Mouse (Mus musculus) midbrain, embryonic 15.5 days (tissue): ENCODE measurements at regions not wholly inside any gene's neighbourhood (a gene's known extent, or its start where the extent isn't known, plus 50 kb on each side); places are given as distances from the start of the nearest gene placed in this dataset.

Experiments used
- ATAC-seq: fragments of 200-750 bp; cut with Nextera tagmentation; replicated peaks from 2 replicates; pipeline ENCODE4 v1.8.0; 2017; ENCODE audit warnings: moderate TSS enrichment
- H3K27ac ChIP-seq: fragments of 300-500 bp; sonication (generic); 2 replicates; pipeline ENCODE4 v1.5.1; 2015; ENCODE audit warnings: mild to moderate bottlenecking, inconsistent platforms
- H3K27me3 ChIP-seq: fragments of 300-500 bp; sonication (generic); replicated peaks from 2 replicates; pipeline ENCODE4 v1.6.1; 2015; ENCODE audit warnings: inconsistent platforms
- H3K36me3 ChIP-seq: fragments of 300-500 bp; sonication (generic); replicated peaks from 2 replicates; pipeline ENCODE4 v1.6.1; 2015; ENCODE audit warnings: inconsistent platforms
- H3K4me1 ChIP-seq: fragments of 300-500 bp; sonication (generic); 2 replicates; pipeline ENCODE4 v1.6.1; 2015; ENCODE audit warnings: inconsistent platforms
- H3K4me2 ChIP-seq: fragments of 300-500 bp; sonication (generic); 2 replicates; pipeline ENCODE4 v1.6.1; 2015; ENCODE audit warnings: inconsistent platforms, mild to moderate bottlenecking, moderate library complexity
- H3K4me3 ChIP-seq: fragments of 300-500 bp; sonication (generic); 2 replicates; pipeline ENCODE4 v1.5.1; 2015; ENCODE audit warnings: mild to moderate bottlenecking, inconsistent platforms
- H3K9ac ChIP-seq: fragments of 300-500 bp; sonication (generic); 2 replicates; pipeline ENCODE4 v1.6.1; 2015; ENCODE audit warnings: mild to moderate bottlenecking, inconsistent platforms
- H3K9me3 ChIP-seq: fragments of 300-500 bp; sonication (generic); 2 replicates; pipeline ENCODE4 v1.6.1; 2016; ENCODE audit warnings: inconsistent platforms
- WGBS: fragments of 180-500 bp; shearing (Covaris S2); methylation state at CpG from one replicate; pipeline ENCODE4 v1.1.7; 2015; ENCODE audit warnings: mixed read lengths; 5-methylcytosine and 5-hydroxymethylcytosine counted together

DNA sequence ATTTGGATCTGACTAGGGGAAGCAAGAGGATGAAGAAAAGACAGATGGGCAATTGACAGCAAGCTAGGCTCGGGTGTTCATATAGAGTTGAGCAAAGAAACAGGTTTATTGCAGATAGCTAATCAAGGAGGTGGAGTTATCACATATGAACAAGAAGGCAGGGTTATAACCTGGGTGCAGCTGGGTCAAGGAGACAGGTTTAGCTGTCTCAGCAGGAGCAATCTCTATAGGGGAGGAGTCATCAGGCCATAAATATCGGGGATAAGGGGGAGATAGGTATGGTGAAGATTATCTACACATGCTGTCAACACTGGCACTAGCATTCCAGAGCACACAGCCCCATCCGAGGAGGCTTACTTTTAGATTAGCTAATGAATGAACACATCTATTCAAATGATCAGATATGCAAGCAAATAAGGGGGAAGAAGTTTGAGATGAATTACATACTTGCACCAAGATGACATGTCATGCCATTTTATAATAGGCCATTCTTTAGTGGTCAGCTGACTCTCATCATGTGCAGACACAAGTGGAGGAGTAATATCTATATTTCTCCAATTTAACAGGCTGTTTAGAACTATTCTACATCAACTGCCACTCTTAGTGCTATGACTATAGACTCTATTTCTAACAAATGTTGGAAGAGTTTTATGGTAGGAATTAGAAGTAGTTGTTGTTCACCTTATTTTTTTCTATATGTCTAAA lies 76.9 kb downstream of the Lhx9 start:
- H3K27me3 ChIP-seq: no peaks in the 10 kb centered on the region
- no peaks in the 10 kb centered on the region for H3K4me1 ChIP-seq
- no peak overlapping the region for H3K27ac ChIP-seq
- H3K4me2 ChIP-seq: no peak overlapping the region
- no peaks in the 10 kb centered on the region for H3K36me3 ChIP-seq
- no peaks in the 10 kb centered on the region for H3K9me3 ChIP-seq
- ATAC-seq: no peak
- H3K9ac ChIP-seq: no peak overlapping the region
- 81% methylated on average over 3 of the region's 3 CpGs for WGBS
- no peak overlapping the region for H3K4me3 ChIP-seq

DNA sequence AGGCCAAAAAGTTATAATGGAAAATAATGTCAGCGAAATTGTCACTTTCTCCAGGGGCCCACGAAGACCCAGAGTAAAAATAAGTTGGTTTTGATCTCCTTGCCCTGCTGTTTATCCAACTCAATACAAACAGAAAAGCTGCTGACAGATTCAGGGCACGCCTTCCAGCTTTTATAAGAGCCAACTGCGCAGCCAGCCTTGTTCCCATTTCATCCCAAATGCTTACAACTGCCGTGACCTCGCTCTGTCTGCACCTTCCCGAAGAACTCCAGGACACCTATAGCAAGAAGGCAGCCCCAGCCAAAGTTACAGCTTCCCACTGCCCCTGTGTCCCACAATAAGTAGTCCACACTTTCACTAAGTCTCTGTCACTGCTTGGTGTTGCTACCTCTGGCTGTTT lies 85.5 kb downstream of the Lhx9 start:
- Histone ChIP-seq H3K9ac (no peak overlapping the region), H3K4me2 (no peak overlapping the region), H3K9me3 (no peaks in the 10 kb centered on the region), H3K4me3 (no peak overlapping the region), H3K27me3 (no peaks in the 10 kb centered on the region), H3K36me3 (no peaks in the 10 kb centered on the region), H3K27ac (no peak overlapping the region), H3K4me1 (no peaks in the 10 kb centered on the region; the same call in 1 of the 2 replicates)
- 83% methylated on average over 7 of the region's 7 CpGs for WGBS
- ATAC-seq: no peak

DNA sequence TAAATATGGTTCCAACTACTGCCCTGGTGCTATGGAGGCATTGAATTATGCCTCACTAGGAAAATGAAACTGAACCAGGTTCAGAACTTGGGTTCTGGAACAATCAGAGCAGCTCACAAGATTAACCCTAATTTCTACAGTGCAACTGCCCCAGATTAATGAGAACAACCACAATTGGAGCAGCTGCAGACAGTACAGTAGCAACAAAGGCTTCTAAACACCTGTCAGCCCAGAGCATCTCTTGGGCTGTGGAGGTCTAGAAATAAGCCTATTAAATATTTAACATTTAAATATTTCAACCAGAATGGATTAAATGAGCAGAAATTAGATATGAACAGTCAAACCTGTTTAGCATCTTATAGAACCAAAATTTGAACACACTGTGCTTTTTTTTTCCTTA lies 90.6 kb downstream of the Lhx9 start:
- Histone ChIP-seq H3K9me3 (no peaks in the 10 kb centered on the region), H3K4me1 (no peaks in the 10 kb centered on the region; the same call in 1 of the 2 replicates), H3K4me2 (no peak overlapping the region), H3K4me3 (no peak overlapping the region), H3K9ac (no peak overlapping the region), H3K27ac (peak overlapping the region; percentile 39; the same call in 1 of the 2 replicates), H3K36me3 (no peaks in the 10 kb centered on the region), H3K27me3 (no peaks in the 10 kb centered on the region)
- no peak; the same call in 1 of the 2 replicates for ATAC-seq

DNA sequence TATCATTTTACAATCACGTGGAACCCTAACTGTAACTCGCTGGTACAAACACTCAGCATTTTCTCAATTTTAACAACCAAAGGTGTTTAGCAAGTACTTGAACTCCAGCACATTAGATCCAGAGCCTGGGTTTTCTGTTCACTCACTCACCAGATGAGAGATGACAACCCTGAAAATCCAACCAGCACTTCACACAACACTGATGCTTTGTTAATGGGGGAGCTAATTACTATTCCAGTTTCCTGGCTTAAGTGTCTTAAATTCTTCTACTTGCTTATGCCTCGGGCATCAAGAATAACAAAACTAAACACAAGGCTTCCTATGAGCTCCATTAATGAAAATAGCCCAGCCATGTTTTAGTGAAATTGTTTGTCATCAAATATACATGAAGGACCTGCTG lies 113.4 kb upstream of the Nek7 start:
- Histone ChIP-seq H3K4me2 (no peak overlapping the region), H3K9me3 (no peaks in the 10 kb centered on the region), H3K27ac (no peak overlapping the region), H3K4me3 (no peak overlapping the region), H3K27me3 (no peaks in the 10 kb centered on the region), H3K4me1 (no peaks in the 10 kb centered on the region), H3K9ac (no peak overlapping the region), H3K36me3 (no peaks in the 10 kb centered on the region)
- WGBS: 74% methylated on average over 3 of the region's 3 CpGs
- no peak for ATAC-seq

DNA sequence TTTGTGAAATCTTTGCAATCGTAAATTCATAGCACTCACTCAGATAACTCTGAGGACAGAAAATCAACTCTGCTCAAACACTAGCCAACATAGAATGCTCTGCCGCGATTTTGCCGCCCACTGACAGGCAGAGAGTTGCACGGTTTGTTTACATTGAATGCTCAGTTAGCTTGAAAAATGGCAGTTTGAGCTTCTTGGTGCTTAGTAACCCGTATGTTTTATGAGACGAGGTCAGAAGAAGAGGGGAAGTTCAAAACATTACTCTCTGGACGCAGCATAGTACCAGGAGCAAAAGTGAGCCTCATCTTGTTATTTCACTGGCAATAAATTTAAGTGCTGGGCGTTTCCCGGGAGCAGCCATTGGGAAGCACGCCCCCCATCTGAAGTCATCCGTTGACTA lies 111.1 kb upstream of the Nek7 start:
- WGBS: 86% methylated on average over 12 of the region's 12 CpGs
- no peaks in the 10 kb centered on the region for H3K9me3 ChIP-seq
- H3K36me3 ChIP-seq: no peaks in the 10 kb centered on the region
- H3K27ac ChIP-seq: no peak overlapping the region
- no peaks in the 10 kb centered on the region for H3K4me1 ChIP-seq
- no peak overlapping the region for H3K4me3 ChIP-seq
- H3K27me3 ChIP-seq: no peaks in the 10 kb centered on the region
- no peak for ATAC-seq
- no peak overlapping the region for H3K4me2 ChIP-seq
- no peak overlapping the region for H3K9ac ChIP-seq

DNA sequence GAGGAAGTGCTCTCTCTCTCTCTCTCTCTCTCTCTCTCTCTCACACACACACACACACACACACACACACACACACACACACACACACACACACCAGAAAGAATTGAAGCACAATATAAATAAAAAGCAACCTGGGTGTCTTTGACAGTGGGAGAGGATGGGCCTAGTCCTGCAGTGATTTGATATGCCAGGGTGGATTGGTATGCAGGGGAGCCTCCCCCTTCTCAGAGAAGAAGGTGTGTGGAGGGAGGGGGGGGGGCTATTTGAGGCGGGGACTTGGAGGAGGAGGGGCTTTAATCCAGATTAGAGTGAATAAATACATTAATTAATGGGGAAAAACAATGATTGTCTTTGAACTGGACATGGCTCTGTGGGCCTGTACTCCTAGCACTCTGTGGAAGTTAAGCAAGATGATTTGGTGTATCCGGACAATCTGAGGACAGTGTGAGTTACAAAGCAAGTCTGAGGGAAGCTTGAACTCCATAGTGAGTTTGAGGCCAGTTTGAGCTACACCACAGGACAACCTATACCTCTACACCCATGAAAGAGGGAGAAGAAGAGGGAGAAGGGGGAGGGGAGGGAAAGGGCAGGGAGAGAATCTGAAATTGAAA lies 109.3 kb upstream of the Nek7 start:
- ATAC-seq: no peak
- Histone ChIP-seq H3K4me3 (no peak overlapping the region), H3K27ac (no peak overlapping the region), H3K27me3 (no peaks in the 10 kb centered on the region), H3K4me1 (peaks cover 6% of the 10 kb centered on the region; the same call in 1 of the 2 replicates), H3K4me2 (no peak overlapping the region), H3K9ac (no peak overlapping the region), H3K36me3 (no peaks in the 10 kb centered on the region), H3K9me3 (no peaks in the 10 kb centered on the region)
- WGBS: 46% methylated on average over 2 of the region's 2 CpGs

DNA sequence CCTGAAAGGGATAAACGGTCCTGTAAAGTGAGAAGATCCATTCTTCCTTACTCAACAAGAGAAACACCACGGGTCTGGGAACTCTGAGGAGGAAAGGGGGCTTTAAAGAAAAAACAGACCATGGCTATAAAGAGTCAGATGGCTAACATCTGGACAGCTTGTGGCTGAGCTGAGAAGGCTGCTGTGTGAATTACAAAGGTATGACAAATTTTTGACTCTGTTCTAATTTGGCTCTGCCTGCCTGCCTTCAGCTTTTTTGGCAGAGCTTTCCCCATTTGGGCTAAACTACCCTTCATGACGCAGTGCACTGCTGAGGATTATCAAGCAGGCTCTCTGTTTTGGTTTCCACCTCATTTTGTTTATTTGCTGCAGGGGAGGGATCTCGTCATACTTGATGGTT lies 100.8 kb upstream of the Nek7 start:
- no peak overlapping the region for H3K27ac ChIP-seq
- no peaks in the 10 kb centered on the region for H3K9me3 ChIP-seq
- peaks cover 6% of the 10 kb centered on the region; the same call in 1 of the 2 replicates for H3K4me1 ChIP-seq
- no peaks in the 10 kb centered on the region for H3K36me3 ChIP-seq
- WGBS: 74% methylated on average over 4 of the region's 4 CpGs
- H3K4me3 ChIP-seq: no peak overlapping the region
- no peak overlapping the region for H3K9ac ChIP-seq
- H3K27me3 ChIP-seq: no peaks in the 10 kb centered on the region
- H3K4me2 ChIP-seq: no peak overlapping the region
- ATAC-seq: no peak

DNA sequence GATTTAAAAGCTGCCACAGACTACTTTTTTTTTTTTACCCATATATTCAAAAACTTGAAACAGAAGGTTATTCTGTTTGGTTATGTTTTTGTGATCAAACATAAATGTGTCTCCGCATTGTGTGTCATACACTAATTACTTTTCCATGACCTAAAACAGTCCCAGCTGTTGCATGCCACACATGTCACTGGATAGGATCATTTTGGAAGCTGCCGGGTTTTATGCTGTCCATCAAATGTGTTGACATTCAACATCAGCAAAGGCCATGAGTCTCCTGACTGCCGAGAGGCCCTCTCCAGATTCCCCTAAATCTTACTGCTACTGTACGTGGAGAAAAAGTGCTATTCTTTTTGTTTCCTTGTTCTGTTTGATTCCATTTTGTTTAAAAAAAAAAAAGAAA lies 99.4 kb upstream of the Nek7 start:
- H3K4me3 ChIP-seq: no peak overlapping the region
- H3K27me3 ChIP-seq: no peaks in the 10 kb centered on the region
- H3K4me1 ChIP-seq: no peaks in the 10 kb centered on the region
- H3K36me3 ChIP-seq: no peaks in the 10 kb centered on the region
- H3K4me2 ChIP-seq: no peak overlapping the region
- H3K27ac ChIP-seq: no peak overlapping the region
- WGBS: 80% methylated on average over 4 of the region's 4 CpGs
- no peak for ATAC-seq
- no peak overlapping the region for H3K9ac ChIP-seq
- H3K9me3 ChIP-seq: no peaks in the 10 kb centered on the region

DNA sequence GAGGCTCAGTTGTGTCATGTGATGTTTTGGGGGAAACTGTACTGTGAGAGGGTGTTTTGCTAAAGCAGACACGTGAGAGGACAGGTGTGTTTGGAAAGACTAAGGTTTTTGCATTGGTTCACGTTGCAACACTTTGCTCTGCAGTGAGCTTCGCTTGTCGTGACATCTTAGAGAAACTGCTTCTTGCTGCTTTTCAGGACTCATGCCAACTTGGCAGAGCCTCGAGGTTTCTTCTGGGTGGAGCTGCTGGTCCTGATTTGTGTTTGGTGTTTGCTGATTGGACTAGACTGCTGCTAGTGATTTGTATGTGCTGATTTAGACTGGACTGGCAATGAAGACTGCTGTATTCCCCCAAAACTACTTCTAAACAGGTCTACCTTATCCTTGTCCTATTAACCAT lies 97.0 kb upstream of the Nek7 start:
- no peak overlapping the region for H3K4me2 ChIP-seq
- H3K4me1 ChIP-seq: no peaks in the 10 kb centered on the region
- H3K9me3 ChIP-seq: no peaks in the 10 kb centered on the region
- H3K4me3 ChIP-seq: no peak overlapping the region
- ATAC-seq: no peak
- no peak overlapping the region for H3K9ac ChIP-seq
- no peaks in the 10 kb centered on the region for H3K27me3 ChIP-seq
- WGBS: 79% methylated on average over 5 of the region's 5 CpGs
- no peaks in the 10 kb centered on the region for H3K36me3 ChIP-seq
- H3K27ac ChIP-seq: no peak overlapping the region

DNA sequence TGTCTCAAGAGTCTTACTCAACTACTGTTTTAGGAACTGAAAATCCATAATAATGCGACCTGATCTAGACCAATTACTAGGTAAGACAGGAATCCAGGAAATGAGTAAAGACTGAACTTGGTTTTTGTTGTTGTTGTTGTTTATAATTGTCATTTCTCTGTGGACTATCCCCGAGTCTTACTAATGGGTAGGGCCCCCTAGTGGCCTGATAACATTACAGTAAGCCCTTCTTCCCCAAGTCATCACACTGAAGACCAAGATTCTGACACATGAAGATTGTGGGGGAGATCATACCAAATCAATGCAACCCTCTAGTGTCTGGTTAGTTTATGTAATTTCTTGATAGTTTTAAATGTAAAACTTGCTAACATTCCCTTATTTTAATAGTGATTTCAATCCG lies 95.2 kb upstream of the Nek7 start:
- Histone ChIP-seq H3K9me3 (no peaks in the 10 kb centered on the region), H3K4me2 (no peak overlapping the region), H3K9ac (no peak overlapping the region), H3K36me3 (no peaks in the 10 kb centered on the region), H3K27me3 (no peaks in the 10 kb centered on the region), H3K4me3 (no peak overlapping the region), H3K4me1 (no peaks in the 10 kb centered on the region), H3K27ac (no peak overlapping the region)
- no peak for ATAC-seq
- WGBS: 79% methylated on average over 3 of the region's 3 CpGs

DNA sequence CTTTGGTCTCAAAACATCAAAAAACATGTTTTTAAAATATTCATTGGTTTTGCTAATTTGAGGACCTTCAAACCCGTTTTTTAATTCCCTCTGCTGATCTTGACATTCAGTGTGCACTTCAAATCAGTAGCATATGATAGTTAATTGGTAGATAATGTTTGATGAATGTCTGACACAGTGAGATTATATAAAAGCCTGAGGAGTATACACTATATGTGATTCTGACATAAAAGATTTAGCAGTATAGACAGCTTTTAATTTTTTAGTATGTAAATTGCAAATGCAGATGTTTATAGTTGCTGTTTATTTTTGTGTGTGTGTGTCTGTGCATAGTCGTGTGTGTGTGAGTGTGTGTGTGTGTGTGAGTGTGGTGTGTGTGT lies 89.3 kb upstream of the Nek7 start:
- Histone ChIP-seq H3K4me2 (no peak overlapping the region), H3K4me1 (peaks cover 2% of the 10 kb centered on the region; the same call in 1 of the 2 replicates), H3K9me3 (no peaks in the 10 kb centered on the region), H3K36me3 (no peaks in the 10 kb centered on the region), H3K9ac (no peak overlapping the region), H3K27me3 (no peaks in the 10 kb centered on the region), H3K4me3 (no peak overlapping the region), H3K27ac (no peak overlapping the region)
- peak; percentile 67 for ATAC-seq
- 57% methylated on average over 2 of the region's 2 CpGs for WGBS

DNA sequence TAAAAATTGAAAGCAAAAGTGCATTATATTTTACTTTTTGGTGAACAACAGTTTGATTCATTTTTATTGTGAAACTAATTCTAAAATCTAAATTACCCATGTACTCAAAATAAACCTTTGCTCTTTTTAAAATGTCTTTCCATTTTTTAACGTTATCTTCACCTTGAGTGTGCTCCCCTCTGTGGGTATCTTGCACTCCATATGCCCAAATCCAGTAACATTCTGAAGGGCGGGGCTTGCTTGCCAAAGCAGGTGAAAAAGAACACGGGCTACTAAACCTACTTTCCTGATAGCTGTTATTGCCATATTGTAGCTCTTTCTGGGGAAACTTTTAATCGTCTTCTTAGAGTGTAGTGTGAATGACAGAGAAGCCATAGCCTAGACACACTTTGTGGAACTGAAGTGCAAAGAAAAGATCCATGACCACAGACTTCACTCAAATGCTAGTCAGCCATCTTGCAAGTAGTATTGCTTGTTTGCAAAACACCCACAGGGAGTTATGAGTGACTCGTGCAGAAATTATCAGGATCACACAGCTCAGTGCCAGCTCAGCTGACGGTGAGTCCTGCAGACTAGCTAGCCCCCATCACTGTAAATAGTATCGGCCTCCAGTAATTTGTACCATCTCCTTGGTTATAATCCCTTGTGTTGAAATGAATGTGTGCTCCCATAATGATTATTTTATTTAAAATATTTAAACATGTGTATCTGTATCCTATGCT lies 88.7 kb upstream of the Nek7 start:
- H3K9ac ChIP-seq: no peak overlapping the region
- WGBS: 65% methylated on average over 7 of the region's 7 CpGs
- no peak overlapping the region for H3K4me3 ChIP-seq
- no peak overlapping the region for H3K4me2 ChIP-seq
- H3K36me3 ChIP-seq: no peaks in the 10 kb centered on the region
- peaks cover 2% of the 10 kb centered on the region; the same call in 1 of the 2 replicates for H3K4me1 ChIP-seq
- peak; percentile 78 for ATAC-seq
- H3K27ac ChIP-seq: no peak overlapping the region
- H3K27me3 ChIP-seq: no peaks in the 10 kb centered on the region
- H3K9me3 ChIP-seq: no peaks in the 10 kb centered on the region
